Mouse (Mus musculus) 3T3-L1 (cell line): ENCODE measurements around the gene Dlg4.
"Not testable (repeated sequence)": the region's sequence is repeated elsewhere in the genome, so short reads cannot be mapped to it uniquely, and the experiment has no call there.

ENCODE experiments used
- DNase-seq: peaks from one replicate; pipeline ENCODE4 v3.0.0-alpha.2; 2015; ENCODE audit warnings: low read depth, low spot score

Gene Dlg4

GRCm38 (mm10) chr11:69996161-69997061 is 20.3 kb upstream of the Dlg4 start:
- DNase-seq = no peak

- peak; percentile 81 for DNase-seq
These were observed 19.7 kb upstream of the Dlg4 start for GRCm38 (mm10) chr11:69997070-69997509.

GRCm38 (mm10) chr11:69998567-69999491 is 17.9 kb upstream of the Dlg4 start:
- DNase-seq = no peak

DNA sequence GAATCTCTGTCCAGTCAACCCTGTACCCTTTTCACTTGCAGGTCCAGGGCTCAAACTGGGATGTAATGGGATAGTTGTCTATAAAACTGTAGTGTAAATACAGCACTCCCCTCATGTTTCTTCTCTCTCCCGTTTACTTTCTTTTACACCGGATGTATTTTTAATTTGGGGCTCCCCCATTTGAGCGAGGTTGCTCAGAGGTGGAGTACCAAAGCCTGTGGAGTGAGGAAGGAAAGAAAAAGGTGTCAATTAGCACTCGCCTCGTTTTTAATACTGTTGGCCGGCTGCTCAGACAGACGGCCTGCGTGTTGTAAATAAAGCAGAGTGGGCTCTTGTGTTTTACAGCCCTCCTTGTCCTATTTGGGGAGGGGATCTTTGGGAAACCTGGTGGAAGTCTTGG is 17.1 kb upstream of the Dlg4 start:
- no peak for DNase-seq

DNA sequence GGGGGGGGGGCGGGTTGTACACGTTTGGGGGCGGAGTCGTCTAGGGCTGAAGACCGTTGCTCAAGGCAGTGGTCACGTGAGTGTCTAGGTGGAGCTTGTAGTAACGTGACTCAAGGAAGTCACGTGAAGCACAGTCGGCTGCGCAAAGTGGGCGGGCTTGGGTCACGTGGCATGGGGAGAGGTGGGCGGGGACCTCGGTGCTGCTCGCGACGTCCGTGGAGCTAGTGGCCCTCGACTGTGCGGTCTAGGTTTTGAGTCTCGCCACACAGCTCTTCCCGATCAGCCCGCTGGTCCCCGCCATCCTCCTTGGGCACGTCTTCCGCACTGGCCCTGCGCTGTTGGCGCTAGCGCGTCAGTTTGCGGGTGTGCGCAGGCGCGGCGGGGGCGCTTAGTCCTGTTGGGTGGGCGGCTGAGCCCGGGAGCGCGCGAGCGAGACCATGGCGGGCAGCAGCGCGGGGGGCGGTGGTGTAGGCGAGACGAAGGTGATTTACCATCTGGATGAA is 16.3 kb upstream of the Dlg4 start, which contains the start of gene Dvl2:
Gene Dvl2, plus strand, starts transcription at position 200 of the 503 bp plus-strand sequence.
- peak; percentile 98 for DNase-seq

- no peak for DNase-seq
These were observed 15.6 kb upstream of the Dlg4 start for GRCm38 (mm10) chr11:70001159-70001558.

GRCm38 (mm10) chr11:70001865-70002264 is 14.9 kb upstream of the Dlg4 start:
- DNase-seq = peak; percentile 85

GRCm38 (mm10) chr11:70002471-70002870 is 14.3 kb upstream of the Dlg4 start:
- DNase-seq = no peak

DNA sequence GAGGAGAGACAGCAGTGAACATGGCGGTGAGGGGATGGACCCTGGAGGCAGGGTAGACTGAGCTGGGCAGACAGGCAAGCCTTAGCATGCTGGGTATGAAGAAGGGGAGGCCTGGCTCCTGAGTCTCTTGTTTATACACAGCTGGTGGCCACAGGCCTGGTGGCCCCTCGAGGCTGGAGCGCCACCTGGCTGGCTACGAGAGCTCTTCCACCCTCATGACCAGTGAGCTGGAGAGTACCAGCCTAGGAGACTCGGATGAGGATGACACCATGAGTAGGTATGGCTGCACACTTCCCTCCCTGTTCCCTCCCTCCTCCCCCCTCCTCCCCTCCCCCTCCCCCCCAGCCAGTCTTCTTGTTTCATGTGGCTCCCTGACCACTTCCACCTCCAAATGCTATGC is 11.2 kb upstream of the Dlg4 start:
- DNase-seq = no peak

DNA sequence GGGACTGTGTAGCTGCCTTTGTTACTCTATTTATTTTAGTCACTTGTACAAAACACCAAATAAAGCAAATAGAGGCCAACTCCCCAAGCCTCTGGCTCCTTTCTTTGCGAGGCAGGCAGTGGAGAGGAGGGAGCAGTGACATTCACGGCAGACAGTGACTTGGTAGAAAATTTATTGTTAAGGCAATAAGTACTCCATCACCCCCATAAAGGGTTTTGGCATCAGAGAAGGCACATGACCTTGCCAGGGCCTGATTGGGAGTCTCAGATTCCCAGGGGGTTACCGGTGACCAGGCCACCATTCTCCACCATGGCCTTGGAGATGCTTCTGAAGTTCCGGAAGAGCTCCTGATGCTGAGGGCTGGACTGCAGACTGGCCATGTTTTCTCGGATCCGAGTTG is 6.7 kb upstream of the Dlg4 start:
- no peak for DNase-seq

GRCm38 (mm10) chr11:70010548-70010947 is 6.2 kb upstream of the Dlg4 start:
- DNase-seq = no peak

DNA sequence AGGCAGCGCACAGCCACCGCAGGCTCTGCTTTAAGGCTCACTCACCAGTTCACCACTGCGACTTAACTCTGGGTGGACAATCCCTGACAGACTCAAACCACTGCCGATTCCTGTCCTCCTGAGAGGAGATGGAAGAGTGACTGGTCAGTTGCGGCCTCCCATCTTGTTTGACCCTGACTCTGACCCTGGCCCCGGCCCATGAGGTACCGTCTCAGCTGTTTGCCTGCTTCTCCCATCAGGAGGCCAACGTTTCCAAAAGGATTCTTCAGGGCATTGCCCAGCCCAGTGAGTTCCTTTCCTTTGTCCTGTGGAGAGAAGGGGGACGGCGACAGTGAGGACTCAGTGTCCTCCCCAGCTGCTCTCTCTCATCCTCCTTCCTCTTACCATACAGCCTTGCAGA is 5.8 kb upstream of the Dlg4 start:
- DNase-seq = no peak

GRCm38 (mm10) chr11:70012931-70013330 is 3.8 kb upstream of the Dlg4 start:
- DNase-seq = no peak

DNA sequence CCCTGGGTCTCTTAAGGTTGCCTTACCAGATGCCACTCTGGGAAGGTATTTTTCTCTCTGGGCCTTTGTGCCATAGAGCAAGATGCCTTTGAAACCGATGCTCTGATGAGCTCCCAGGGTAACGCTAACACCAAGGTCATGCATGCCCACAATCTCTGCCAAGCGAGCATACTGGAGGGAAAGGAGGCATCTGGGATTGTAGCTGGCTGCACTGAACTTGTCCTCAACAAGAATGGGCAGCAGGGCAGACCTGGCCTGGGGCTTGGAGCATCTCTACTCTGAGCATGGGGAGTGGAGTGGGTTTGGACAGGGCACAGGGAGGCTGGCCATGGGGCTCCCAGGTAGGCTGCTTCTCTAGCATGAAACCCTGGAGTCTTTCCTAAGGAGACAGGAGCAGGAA is 3.3 kb upstream of the Dlg4 start:
- DNase-seq = no peak

- DNase-seq = no peak
These were observed 2.7 kb upstream of the Dlg4 start for GRCm38 (mm10) chr11:70014051-70014450.

DNA sequence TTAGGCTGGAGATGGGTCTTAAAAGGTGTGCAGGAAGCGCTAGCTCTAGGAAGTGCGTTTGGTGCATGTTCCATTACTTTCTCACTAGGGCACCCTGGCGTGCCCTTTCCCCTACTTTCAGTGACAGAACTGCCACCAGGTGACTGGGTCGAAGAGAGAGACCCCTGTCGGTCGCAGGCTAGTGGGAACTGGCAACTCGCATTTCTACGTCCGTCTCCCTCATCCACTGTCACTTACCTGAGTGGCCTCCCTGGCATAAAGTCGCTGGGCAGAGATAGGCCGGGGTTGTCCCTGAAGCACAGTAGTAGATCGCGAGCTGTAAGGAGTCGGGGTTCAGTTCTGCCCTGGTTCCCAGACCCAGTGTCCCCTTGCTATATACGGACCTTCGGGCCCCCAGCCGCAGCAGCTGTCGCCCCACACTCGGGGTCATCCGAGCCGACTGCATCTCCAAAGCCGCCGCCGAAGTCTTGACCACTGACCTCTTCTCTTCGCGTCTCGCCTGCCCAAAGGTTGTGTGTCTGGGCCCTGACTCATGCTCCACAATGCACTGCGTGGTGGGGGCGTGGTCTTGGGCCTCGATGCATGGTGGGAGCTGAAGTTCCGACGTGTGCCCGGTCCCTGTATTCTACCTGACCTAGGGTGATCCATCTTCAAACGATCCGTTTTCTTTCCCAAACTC is 1.7 kb upstream of the Dlg4 start, which contains the start of gene Acadvl:
Gene Acadvl, minus strand, starts transcription at position 532 of the 679 bp plus-strand sequence.
- DNase-seq = peak; percentile 91

DNA sequence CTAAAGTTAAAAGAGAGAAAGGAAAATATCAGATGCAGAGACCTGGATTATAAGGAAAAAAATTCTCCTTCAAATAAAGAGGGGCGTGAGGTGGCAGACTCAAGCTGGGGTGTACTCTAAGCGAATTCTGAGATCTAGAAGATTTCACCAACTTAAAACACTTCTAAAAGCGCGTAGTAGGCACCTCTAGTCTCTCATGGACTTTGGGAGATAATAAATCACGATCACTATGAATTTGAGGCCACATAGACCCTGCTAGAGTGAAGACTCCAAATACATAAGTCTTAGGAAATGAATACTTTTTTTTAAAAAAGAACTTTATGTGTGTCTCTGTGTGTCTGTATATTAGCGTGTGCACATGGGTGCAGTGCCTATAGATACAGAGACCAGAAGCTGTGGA is 1.1 kb upstream of the Dlg4 start:
- no peak for DNase-seq

GRCm38 (mm10) chr11:70016177-70016576 is 565 bp upstream of the Dlg4 start:
- DNase-seq = not testable (repeated sequence)

DNA sequence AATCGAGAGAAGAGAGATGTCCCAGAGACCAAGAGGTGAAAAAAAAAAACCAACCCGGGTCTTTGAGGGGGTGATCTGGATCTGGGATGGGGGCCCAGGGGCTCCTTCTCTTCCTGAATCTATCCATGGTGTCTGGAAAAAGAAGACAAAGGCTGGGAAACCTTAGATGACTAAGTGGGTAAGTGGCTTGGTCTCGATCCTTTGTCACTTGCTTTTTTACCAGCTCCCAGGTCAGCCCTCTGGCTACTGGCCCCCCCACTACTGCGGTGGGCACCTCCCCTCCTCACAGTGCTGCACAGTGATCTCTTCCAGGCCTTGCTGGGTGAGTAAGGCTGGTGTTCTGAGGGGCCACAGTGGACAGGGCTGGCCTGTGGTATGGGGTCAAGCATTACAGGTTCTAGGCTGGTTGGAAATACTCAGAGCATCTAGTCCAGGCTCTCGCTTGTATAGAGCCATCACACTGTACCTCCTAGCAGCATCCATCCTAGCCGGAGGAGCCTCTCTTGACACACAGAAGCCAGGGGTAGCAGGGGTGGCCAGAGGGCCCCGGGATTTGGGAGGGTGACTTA is 541 bp downstream of the Dlg4 start:
- no peak for DNase-seq

DNA sequence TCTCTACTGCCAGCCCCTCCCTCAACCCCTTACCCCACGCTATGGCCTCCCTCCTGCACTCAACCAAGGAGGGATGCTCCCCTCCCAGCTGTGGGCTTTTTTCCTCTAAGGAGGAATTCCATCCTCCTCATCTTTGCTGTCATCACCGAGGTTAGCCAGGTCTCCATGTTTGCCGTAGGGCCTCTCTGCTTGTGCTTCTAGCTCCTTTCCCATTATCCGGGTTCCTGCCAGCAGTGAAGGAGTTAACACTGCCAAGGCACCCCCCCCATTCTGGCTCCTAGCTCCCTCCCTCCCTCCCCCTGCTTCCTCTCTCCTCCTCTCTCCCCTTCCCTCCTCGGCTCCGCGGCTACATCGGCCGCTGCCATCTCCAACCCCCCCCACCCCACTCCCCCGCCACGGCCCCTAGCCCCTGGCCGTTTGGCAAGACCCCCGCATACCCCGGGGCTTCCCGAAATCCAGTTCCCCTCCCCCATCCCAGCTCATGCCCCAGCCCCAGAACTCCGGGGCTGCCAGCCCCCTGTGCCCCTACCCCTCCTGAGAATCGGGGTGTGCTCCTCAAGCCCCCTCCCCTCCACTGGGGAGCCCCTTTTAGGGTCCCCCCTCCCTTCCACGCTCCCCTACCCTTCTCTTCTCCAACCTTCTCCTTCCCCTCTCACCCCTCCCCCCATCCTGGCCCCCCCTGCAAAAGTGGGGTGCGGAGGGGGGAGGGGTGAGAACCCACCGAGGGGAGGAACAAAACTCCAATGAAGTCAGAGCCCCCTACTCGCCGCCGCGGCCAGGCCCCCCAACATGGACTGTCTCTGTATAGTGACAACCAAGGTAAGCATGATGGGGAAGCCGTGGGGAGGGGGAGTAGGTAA is 1.6 kb downstream of the Dlg4 start:
- peak; percentile 75 for DNase-seq
